Mouse (Mus musculus): ENCODE results near the gene Vmn2r84. TPM values are rescaled to one million over a fixed set of nuclear protein-coding genes. Genes with fewer than 3 reads are reported as not detected.
"Not testable (repeated sequence)": the region's sequence is repeated elsewhere in the genome, so short reads cannot be mapped to it uniquely, and the experiment has no call there.

Vmn2r84 gene
- polyA plus RNA-seq, 1 experiment from 2014 or later, result not detected

DNA sequence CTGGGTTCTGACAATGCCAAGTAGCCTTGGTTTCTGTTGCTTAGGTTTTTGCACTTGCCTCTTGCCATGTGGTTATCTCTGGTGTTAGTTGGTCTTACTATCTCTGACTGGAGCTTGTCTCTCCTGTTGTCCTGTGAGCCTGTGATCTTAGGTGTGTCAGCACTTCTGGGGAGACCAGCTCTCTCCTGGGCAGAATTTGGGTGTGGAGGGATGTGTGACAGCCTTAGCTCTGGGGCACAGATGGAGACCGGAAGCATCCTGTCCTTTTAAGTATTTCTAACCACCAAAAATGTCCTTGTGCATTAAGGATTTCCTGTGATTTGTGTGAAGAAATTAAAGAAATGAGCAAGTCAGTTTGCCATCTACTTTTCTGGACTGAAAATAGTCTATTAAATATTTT is 50.1 kb downstream of the Vmn2r84 start:
- Histone ChIP-seq H3K27ac (replicated peaks in 1 of 2; ENCODE audit: control insufficient read depth in 1 of 2, insufficient read depth in 1 of 2, low read depth in 2 of 2, low read length in 2 of 2) (no peak overlapping the region), H3K9ac (ENCODE audit: low read length) (no peak overlapping the region), H3K4me2 (ENCODE audit: low read length) (no peak overlapping the region), H3K4me3 (ENCODE audit: control insufficient read depth in 1 of 2, insufficient read depth in 1 of 2, low read depth in 1 of 2, low read length in 2 of 2) (no peak overlapping the region), H3K9me3 (ENCODE audit: control insufficient read depth, low read length) (no peaks in the 10 kb centered on the region), H3K36me3 (ENCODE audit: control insufficient read depth, insufficient read depth, low read length) (no peaks in the 10 kb centered on the region), H3K27me3 (ENCODE audit: control insufficient read depth, insufficient read depth, low read length) (no peaks in the 10 kb centered on the region), H3K4me1 (ENCODE audit: control insufficient read depth in 2 of 2, insufficient read depth in 2 of 2, low read length in 2 of 2) (no peaks in the 10 kb centered on the region)
- no peak for ATAC-seq (ENCODE audit: insufficient number of reproducible peaks, insufficient read depth, low FRiP score, low read depth)
- 81% methylated on average over 1 of the region's 1 CpGs for WGBS

DNA sequence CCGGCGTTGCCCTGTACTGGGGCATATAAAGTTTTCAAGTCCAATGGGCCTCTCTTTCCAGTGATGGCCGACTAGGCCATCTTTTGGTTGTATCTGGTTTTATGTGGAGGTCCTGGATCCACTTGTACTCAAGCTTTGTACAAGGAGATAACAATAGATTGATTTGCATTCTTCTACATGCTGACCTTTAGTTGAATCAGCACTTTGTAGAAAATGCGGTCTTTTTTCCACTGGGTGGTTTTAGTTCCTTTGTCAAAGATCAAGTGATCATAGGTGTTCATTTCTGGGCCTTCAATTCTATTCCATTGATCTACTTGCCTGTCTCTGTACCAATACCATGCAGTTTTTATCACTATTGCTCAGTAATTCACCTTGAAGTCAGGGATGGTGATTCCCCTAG is 54.1 kb downstream of the Vmn2r84 start:
- H3K36me3 ChIP-seq (ENCODE audit: control insufficient read depth, insufficient read depth, low read length); H3K4me2 ChIP-seq (ENCODE audit: low read length); H3K4me3 ChIP-seq (ENCODE audit: control insufficient read depth in 1 of 2, insufficient read depth in 1 of 2, low read depth in 1 of 2, low read length in 2 of 2); H3K27ac ChIP-seq (replicated peaks in 1 of 2; ENCODE audit: control insufficient read depth in 1 of 2, insufficient read depth in 1 of 2, low read depth in 2 of 2, low read length in 2 of 2); ATAC-seq (ENCODE audit: insufficient number of reproducible peaks, insufficient read depth, low FRiP score, low read depth); H3K27me3 ChIP-seq (ENCODE audit: control insufficient read depth, insufficient read depth, low read length); H3K9ac ChIP-seq (ENCODE audit: low read length); H3K9me3 ChIP-seq (ENCODE audit: control insufficient read depth, low read length); H3K4me1 ChIP-seq (ENCODE audit: control insufficient read depth in 2 of 2, insufficient read depth in 2 of 2, low read length in 2 of 2): not testable (repeated sequence)
- WGBS, result 82% methylated on average over 4 of the region's 4 CpGs

DNA sequence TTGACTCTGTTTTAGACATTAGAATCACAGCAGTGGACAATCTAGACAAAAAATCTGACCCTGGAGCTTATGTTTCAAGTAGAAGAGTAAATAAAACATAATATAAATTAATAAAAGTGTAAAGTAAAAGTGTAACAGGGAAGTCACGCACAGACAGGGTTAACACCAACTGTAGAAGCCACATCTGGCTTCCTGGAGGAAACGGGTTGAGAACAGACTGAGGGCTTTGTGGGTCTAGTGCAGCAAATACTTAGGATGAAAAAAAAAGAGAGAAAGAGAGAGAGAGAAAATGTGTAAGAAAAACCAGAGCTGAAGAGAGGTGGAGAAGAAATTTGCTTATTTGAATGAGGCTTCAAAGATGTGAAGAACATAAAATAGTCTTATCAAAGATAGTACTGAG is 56.6 kb downstream of the Vmn2r84 start:
- Histone ChIP-seq H3K27me3 (ENCODE audit: control insufficient read depth, insufficient read depth, low read length) (no peaks in the 10 kb centered on the region), H3K36me3 (ENCODE audit: control insufficient read depth, insufficient read depth, low read length) (no peaks in the 10 kb centered on the region), H3K4me3 (ENCODE audit: control insufficient read depth in 1 of 2, insufficient read depth in 1 of 2, low read depth in 1 of 2, low read length in 2 of 2) (no peak overlapping the region), H3K4me1 (ENCODE audit: control insufficient read depth in 2 of 2, insufficient read depth in 2 of 2, low read length in 2 of 2) (no peaks in the 10 kb centered on the region), H3K9me3 (ENCODE audit: control insufficient read depth, low read length) (no peaks in the 10 kb centered on the region), H3K9ac (ENCODE audit: low read length) (no peak overlapping the region), H3K27ac (replicated peaks in 1 of 2; ENCODE audit: control insufficient read depth in 1 of 2, insufficient read depth in 1 of 2, low read depth in 2 of 2, low read length in 2 of 2) (no peak overlapping the region), H3K4me2 (ENCODE audit: low read length) (no peak overlapping the region)
- 54% methylated on average over 2 of the region's 2 CpGs for WGBS
- no peak for ATAC-seq (ENCODE audit: insufficient number of reproducible peaks, insufficient read depth, low FRiP score, low read depth)

DNA sequence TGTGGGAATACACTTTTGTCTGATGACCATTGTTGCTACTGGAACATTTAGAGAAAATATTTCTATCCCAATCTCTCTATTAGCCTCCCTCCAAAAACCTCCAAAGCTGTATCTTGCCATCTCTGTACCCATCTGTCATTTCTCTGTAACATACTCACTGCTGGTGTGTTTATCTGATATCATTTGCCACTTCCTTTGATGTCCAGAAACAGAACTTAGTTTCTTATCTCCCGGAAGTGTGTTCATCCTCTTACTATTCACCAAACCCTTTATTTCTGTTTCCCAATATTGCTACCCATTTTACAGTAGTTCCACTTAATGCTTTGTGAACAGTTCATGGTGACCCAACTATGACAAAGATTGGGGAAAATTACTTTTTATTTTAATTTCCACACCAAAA is 57.7 kb downstream of the Vmn2r84 start:
- ATAC-seq (ENCODE audit: insufficient number of reproducible peaks, insufficient read depth, low FRiP score, low read depth), result no peak
- WGBS, result 56% methylated on average over 1 of the region's 1 CpGs
- no peak overlapping the region for H3K4me3 ChIP-seq (ENCODE audit: control insufficient read depth in 1 of 2, insufficient read depth in 1 of 2, low read depth in 1 of 2, low read length in 2 of 2)
- H3K27ac ChIP-seq (replicated peaks in 1 of 2; ENCODE audit: control insufficient read depth in 1 of 2, insufficient read depth in 1 of 2, low read depth in 2 of 2, low read length in 2 of 2), result no peak overlapping the region
- H3K4me2 ChIP-seq (ENCODE audit: low read length), result no peak overlapping the region
- H3K27me3 ChIP-seq (ENCODE audit: control insufficient read depth, insufficient read depth, low read length), result no peaks in the 10 kb centered on the region
- no peaks in the 10 kb centered on the region for H3K4me1 ChIP-seq (ENCODE audit: control insufficient read depth in 2 of 2, insufficient read depth in 2 of 2, low read length in 2 of 2)
- H3K36me3 ChIP-seq (ENCODE audit: control insufficient read depth, insufficient read depth, low read length), result no peaks in the 10 kb centered on the region
- H3K9me3 ChIP-seq (ENCODE audit: control insufficient read depth, low read length), result no peaks in the 10 kb centered on the region
- H3K9ac ChIP-seq (ENCODE audit: low read length), result no peak overlapping the region

DNA sequence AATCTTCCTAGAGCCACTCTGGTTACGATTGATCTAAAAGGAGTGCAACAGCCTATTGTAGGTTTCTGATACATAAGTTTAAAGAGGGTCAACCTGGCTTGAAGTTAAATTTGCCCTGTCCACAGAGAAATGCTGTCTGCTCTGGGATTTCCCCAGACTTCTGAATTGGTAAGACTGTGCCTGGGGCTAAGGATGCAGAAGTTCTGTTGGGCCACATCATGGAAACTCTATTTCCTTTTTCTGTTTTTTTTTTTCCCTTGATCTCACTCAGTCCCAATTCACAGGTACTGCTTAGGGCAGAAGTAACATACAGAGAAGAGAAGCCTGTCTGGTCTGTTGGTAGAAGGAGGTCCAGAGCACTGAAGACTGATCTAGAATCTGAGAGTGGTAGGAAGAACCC is 63.4 kb downstream of the Vmn2r84 start:
- 76% methylated on average over 1 of the region's 1 CpGs for WGBS
- Histone ChIP-seq H3K9me3 (ENCODE audit: control insufficient read depth, low read length) (no peaks in the 10 kb centered on the region), H3K4me1 (ENCODE audit: control insufficient read depth in 2 of 2, insufficient read depth in 2 of 2, low read length in 2 of 2) (no peaks in the 10 kb centered on the region), H3K36me3 (ENCODE audit: control insufficient read depth, insufficient read depth, low read length) (no peaks in the 10 kb centered on the region), H3K4me2 (ENCODE audit: low read length) (no peak overlapping the region), H3K27ac (replicated peaks in 1 of 2; ENCODE audit: control insufficient read depth in 1 of 2, insufficient read depth in 1 of 2, low read depth in 2 of 2, low read length in 2 of 2) (no peak overlapping the region), H3K9ac (ENCODE audit: low read length) (no peak overlapping the region), H3K27me3 (ENCODE audit: control insufficient read depth, insufficient read depth, low read length) (no peaks in the 10 kb centered on the region), H3K4me3 (ENCODE audit: control insufficient read depth in 1 of 2, insufficient read depth in 1 of 2, low read depth in 1 of 2, low read length in 2 of 2) (no peak overlapping the region)
- no peak for ATAC-seq (ENCODE audit: insufficient number of reproducible peaks, insufficient read depth, low FRiP score, low read depth)

Other genes with a start within 250 kb of the Vmn2r84 start
- gene Olfr825, start 227.6 kb downstream of the Vmn2r84 start, polyA plus RNA-seq (2014; fragmentation: Nextera tagmentation; extraction: Ambion mirVana), result not detected in 2 replicates
- not detected in 2 replicates for gene Olfr826, start 210.1 kb downstream of the Vmn2r84 start, polyA plus RNA-seq (2014; fragmentation: Nextera tagmentation; extraction: Ambion mirVana)
- gene Olfr827, start 179.9 kb downstream of the Vmn2r84 start, polyA plus RNA-seq (2014; fragmentation: Nextera tagmentation; extraction: Ambion mirVana), result not detected in 2 replicates
- gene Neurod4, start 114.1 kb downstream of the Vmn2r84 start, polyA plus RNA-seq (2014; fragmentation: Nextera tagmentation; extraction: Ambion mirVana), result not detected in 2 replicates
- 0.30 TPM in 1 of 2 replicates, not detected in the other for gene Tespa1, start 71.5 kb downstream of the Vmn2r84 start, polyA plus RNA-seq (2014; fragmentation: Nextera tagmentation; extraction: Ambion mirVana)
- not detected in 2 replicates for gene Vmn2r85, start 35.4 kb upstream of the Vmn2r84 start, polyA plus RNA-seq (2014; fragmentation: Nextera tagmentation; extraction: Ambion mirVana)
- gene Vmn2r86, start 61.7 kb upstream of the Vmn2r84 start, polyA plus RNA-seq (2014; fragmentation: Nextera tagmentation; extraction: Ambion mirVana), result not detected in 2 replicates
- not detected in 2 replicates for gene Vmn2r87, start 103.1 kb upstream of the Vmn2r84 start, polyA plus RNA-seq (2014; fragmentation: Nextera tagmentation; extraction: Ambion mirVana)

Measured in heart, embryonic 14.5 days (tissue).